Mouse (Mus musculus): ENCODE measurements at regions not wholly inside any gene's neighbourhood (a gene's known extent, or its start where the extent isn't known, plus 50 kb on each side); places are given as distances from the start of the nearest gene placed in this dataset.

GRCm38 (mm10) chr9:47378541-47378940 lies 151.4 kb upstream of the Cadm1 start:
- TF ChIP-seq CTCF (IDR thresholded peaks at IDR 0.05; ENCODE audit: low read depth) (no peak), EP300 (IDR thresholded peaks at IDR 0.05; ENCODE audit: low read depth) (no peak)
